Mouse (Mus musculus) heart, postnatal 36 days (tissue): ENCODE data around the gene Col8a2. TPM values are rescaled to one million over a fixed set of nuclear protein-coding genes. Genes with fewer than 3 reads are reported as not detected.

Experiments
- DNase-seq, 2 experiments: peaks; one replicate each; pipeline ENCODE4 v3.0.0; 2021 to 2022
- intact Hi-C: fragments of 180-260 bp; cut with DNase I; formaldehyde crosslinking; loops from one replicate; pipeline ENCODE4 v1.15.1; 2025
- total RNA-seq, 2 experiments: library from RNA; stranded (reverse); gene quantifications; 2 replicates each; pipeline ENCODE4 v1.2.3; 2021

Gene Col8a2
- total RNA-seq, 2 experiments from 2014 or later: 0.61 to 0.62 TPM

DNA sequence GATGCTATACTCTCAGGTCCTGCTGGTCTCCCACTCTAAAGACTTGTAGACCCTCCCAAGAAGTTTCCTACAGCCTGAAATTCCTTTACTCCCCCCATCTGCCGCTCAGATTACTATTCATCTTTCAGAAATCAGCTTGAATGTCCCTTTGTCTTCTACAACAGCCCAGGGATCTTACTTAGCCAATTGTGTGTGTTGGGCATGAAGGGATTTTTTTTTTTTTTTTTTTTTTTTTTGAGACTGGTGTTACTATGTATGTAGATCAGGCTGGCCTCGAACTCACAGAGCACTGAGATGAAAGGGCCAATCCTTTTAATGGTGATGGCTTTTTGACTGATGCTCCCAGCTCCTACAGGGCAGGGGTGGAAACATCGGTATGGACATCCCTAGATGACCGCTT is 9.3 kb downstream of the Col8a2 start:
- no peak for DNase-seq
- intact Hi-C loops: no loop called here

GRCm38 (mm10) chr4:126296617-126297101 is 10.1 kb downstream of the Col8a2 start:
- intact Hi-C loops: no loop called here
- peak; percentile 76 to 78 for DNase-seq

DNA sequence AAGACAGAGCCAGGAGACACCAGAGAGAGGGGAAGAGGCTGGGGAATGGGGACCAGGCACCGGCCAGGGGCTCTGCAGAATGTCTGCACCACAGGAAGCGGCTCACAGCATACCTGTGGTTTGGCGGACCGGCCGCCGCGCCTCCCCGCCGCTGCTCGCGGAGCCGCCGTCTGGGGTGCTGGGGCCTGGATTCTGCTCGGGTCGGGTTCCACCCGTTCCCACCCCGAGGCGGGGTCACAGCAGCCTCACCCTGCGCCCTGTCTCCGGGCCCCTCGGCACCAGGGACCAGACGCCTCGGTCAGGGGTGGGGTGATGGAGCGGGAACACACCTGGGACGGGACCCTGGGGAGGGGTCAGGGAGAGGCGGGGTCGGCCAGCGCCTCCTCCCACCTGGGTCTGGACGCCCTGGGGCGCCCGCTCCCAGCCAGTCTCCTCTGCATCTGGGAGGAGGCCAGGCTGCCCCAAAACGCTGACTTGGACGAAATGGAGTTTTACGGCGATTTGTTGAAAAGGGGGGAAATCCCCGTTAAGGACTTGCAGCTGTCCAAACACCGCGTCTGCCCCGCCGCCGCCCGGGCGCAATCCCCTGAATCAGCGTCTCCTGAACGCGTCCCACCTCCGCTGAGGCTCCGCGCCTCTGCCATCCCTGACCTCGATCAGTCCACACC is 14.5 kb downstream of the Col8a2 start:
- intact Hi-C loops: no loop called here

DNA sequence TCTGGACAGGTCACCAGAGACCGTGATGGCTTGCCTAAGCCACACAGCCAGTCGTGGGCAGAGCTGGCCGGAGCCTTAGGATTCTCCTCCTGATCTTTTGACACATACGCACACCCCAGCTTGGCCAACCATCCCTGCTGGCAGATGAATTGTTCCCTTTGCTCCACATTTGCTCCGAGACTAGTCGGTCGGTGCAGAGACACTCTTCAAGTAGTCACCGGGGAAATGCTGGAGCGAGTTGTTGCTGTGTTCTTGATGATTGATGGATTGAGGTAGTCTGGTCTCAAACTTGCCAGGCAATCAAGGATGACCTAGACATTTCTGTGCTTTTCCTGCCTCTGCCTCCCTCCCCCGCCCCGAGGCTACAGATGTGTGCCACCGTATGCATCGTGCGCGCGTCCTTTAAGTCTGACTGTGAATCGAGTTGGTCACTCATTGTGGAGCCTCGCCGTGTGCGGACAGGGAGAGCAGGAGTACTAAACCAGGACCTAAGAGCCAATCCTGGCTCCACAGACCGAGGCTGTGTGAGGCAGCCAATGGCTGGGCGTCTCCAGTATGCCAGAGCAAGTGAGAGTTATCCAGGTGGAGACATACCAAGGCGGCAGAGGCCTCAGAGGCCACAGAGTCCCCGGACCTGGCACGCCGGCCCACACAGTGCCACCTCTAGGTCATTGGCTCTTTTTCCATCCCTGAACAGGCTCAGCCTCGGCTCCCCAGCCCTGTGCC is 15.2 kb downstream of the Col8a2 start:
- intact Hi-C loops: no loop called here

More for the DNA sequence above, 14.5 kb downstream of the Col8a2 start:
- no peak for DNase-seq

DNA sequence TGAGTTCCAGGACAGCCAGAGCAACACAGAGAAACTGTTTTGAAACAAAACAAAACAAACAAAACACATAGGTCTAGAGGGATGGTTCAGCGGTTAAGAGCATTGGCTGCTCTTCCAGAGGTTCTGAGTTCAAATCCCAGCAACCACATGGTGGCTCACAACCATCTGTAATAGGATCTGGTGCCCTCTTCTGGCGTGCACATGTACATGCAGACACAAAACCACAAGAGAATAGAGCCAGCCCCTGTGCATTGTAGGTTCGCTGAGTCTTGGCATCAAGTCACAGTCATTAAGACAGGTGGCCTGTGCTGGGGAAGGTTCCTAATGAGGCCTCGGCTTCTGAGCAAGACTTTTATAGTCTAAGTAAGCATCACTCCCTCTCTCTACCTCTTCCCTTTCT is 17.3 kb downstream of the Col8a2 start:
- DNase-seq: no peak
- intact Hi-C loops: loop anchor here (2.0 kb wide), 1 partner anchor 17 kb away; the partner anchor contains the start of gene Col8a2

More for the DNA sequence above, 15.2 kb downstream of the Col8a2 start:
- no peak for DNase-seq

GRCm38 (mm10) chr4:126305428-126305827 is 18.8 kb downstream of the Col8a2 start:
- intact Hi-C loops: loop anchor here (2.0 to 5.0 kb wide), 2 partner anchors 19 to 43 kb away; partner anchors contain the start of genes Col8a2 and Trappc3
- DNase-seq: no peak

- intact Hi-C loops: loop anchor here (5.0 kb wide), 1 partner anchor 44 kb away; the partner anchor contains the start of gene Trappc3
- DNase-seq: no peak
These were observed 19.5 kb downstream of the Col8a2 start for GRCm38 (mm10) chr4:126306058-126306457.

DNA sequence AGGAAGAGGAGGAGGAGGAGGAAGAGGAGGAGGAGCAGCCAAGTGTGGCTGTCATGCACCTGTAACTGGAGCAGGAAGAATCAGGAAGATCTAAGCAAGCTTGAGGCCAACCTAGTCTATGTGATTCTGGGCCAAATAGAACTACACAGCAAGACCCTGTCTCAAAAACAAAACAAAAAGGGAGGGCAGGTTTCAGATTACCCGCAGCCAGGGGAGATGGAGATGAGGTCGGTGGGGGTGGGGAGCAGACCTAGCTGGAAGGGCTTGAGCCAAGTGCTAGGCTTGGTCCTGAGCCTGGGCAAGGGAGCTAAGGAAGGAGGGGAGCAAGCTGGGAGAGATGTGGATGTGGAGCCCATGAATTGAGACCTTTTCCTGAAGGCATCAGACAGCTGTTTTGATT is 20.2 kb downstream of the Col8a2 start:
- intact Hi-C loops: loop anchor here (5.0 kb wide), 1 partner anchor 45 kb away; the partner anchor contains the start of gene Trappc3
- DNase-seq: no peak

DNA sequence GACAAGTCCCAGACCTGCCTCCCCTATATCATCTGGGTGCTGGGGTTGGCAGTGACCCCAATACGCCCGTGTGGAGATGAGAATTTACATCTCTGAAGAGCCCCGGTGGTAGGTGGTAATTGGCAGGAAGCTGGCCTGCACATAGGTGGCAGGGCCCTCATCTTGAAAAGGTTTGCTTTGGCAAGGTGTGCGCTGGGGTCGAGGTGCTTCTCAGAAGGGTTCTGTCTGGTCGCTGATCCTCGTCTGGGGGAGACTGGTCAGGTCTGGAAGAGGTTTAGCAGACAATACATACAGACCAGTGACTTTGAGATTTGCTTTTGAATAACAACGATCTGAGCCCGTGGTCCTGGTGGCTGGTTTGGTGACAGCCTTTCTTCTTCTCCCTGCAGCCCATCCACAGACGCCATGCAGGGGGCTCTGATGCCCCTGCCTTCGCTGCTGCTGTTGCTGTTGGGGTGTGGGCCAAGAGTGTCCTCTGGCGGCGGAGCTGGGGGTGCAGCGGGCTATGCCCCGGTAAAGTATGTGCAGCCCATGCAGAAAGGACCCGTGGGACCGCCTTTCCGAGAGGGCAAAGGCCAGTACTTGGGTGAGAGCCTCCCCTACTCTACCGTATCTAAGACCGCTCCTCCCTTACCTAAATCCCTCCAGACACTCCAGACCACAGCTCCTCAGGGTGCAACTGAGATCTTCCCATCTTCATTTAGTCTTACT is 22.8 kb downstream of the Col8a2 start:
- intact Hi-C loops: loop anchor here (1.0 to 5.0 kb wide), 4 partner anchors 31 to 127 kb away; partner anchors contain the start of gene Trappc3
- DNase-seq: peak in 1 of 2 experiments; percentile 35

GRCm38 (mm10) chr4:126309922-126310309 is 23.3 kb downstream of the Col8a2 start:
- DNase-seq: peak; percentile 86 to 92
- intact Hi-C loops: loop anchor here (1.0 to 5.0 kb wide), 4 partner anchors 32 to 127 kb away; partner anchors contain the start of gene Trappc3

DNA sequence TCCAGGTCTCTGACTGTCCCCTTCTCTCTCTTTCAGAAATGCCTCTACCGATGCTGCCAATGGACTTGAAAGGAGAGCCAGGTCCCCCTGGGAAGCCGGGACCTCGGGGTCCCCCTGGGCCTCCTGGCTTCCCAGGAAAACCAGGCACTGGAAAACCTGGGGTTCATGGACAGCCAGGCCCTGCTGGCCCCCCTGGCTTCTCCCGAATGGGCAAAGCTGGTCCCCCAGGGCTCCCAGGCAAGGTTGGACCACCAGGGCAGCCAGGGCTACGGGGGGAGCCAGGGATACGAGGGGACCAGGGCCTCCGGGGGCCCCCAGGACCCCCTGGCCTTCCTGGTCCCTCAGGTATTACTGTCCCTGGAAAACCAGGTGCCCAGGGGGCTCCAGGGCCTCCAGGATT is 23.8 kb downstream of the Col8a2 start:
- intact Hi-C loops: no loop called here
- no peak for DNase-seq

DNA sequence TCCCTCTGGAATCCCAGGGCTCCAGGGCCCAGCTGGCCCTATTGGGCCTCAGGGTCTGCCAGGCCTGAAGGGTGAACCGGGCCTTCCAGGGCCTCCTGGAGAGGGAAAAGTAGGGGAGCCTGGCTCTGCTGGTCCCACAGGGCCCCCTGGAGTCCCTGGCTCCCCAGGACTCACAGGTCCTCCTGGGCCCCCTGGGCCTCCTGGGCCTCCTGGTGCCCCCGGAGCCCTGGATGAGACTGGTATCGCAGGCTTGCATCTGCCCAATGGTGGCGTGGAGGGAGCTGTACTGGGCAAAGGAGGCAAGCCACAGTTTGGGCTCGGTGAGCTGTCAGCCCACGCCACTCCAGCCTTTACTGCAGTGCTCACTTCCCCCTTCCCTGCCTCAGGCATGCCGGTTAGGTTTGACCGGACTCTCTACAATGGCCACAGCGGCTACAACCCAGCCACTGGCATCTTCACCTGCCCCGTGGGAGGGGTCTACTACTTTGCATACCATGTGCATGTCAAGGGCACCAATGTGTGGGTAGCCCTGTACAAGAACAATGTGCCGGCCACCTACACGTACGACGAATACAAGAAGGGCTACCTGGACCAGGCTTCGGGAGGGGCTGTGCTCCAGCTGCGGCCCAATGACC is 25.1 kb downstream of the Col8a2 start:
- intact Hi-C loops: no loop called here
- DNase-seq: no peak

- intact Hi-C loops: no loop called here
- no peak for DNase-seq
These were observed 26.6 kb downstream of the Col8a2 start for GRCm38 (mm10) chr4:126313202-126313601.

DNA sequence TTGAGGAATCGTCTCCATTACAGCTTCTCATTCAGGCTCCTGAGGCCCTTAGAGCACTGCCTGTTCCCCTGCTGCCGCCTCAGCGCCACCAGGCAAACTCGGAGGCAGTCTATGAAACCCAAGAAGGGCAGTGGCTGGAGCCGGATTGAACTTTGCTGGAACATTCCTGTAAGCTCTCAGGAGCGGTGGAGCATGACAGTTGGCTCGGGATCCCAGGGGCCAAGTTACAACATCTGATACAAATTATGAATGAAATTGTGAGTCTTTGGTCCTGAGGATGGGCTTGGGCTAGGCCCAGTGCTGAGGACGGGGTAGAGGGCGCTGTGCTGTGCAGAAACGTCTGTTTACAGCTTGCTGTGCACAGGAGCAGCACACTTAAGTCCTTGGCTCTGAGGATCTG is 27.8 kb downstream of the Col8a2 start:
- intact Hi-C loops: no loop called here
- no peak for DNase-seq

DNA sequence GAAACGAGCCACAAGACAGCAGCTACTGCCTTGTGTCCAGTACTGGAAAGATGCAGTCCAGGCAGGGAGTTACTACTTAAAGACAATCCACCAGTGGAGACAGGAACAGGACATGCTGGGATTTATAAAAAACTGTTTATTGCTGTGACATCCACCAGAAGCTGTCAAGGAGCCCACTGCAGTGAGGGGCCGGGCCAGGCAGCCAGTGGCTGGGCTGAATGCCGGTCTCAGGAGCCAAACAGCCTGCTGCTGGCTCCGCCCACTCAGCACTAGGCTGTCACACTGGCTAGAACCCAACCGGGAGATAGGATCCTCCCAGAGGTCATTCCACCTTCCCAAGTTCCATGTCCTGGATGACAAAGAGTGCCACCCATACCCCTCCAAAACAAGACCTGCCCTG is 29.3 kb downstream of the Col8a2 start:
- DNase-seq: no peak
- intact Hi-C loops: no loop called here

- intact Hi-C loops: no loop called here
- no peak for DNase-seq
These were observed 29.9 kb downstream of the Col8a2 start for GRCm38 (mm10) chr4:126316443-126317040.

DNA sequence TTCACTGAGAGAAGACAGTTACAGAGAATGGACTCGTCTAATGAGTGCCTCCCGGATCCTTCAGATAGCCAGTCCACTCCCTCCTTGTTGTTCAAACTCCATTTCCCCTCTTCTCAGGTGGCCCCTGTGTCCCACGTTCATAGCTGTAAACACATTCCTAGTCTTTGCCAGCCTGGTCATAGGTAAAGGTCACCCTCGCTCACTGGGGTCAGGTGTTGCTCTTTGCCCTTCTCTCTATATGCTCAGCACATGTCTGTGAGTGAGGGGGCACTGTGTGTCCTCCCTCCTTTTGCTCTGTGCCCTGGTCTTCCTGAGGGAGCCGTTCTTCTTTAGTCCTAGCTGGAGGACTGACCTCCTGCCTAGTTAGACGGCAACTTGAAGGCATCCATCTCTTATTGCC is 33.2 kb downstream of the Col8a2 start:
- intact Hi-C loops: loop anchor here (5.0 kb wide), 2 partner anchors 147 to 223 kb away; partner anchors contain the start of genes Ago1 and Lsm10
- no peak for DNase-seq

DNA sequence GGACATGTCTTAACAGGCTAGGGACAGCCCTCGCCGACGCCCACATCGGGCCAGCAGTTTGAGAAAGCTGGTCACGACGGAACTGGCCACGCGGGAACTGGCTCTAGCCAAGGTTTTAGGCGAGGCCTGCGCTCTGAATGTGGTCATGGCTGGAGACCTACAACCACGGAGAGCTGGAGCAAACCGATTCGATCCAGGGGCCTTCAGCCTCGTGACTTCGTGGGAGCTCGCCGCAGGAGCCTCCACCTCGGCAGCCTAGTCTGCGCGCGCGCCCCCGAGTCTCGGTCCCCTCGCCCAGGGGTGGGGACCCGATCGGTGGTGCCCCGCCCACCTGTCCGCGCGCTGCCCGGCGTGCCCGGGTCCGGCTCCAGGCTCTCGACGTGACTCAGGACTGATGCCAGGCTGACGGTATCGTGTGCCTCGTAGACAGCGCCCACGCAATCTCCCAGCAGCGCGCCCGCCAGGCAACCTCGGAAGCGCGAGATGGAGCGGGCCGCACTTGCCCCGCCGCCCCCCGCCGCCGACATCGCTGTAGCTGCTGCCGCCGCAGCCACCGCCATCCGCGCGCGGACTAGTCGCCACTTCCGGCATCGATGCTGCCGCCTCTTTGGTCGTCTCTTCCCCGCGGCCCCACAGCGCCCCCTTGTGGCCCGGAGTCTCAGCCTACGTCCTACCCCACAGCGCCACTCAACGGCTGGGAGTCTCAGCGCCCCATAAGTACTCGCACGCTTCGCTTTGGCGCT is 34.7 kb downstream of the Col8a2 start, which contains the start of gene Adprhl2:
Gene Adprhl2, minus strand, starts transcription at position 593 of the 743 bp plus-strand sequence.
- intact Hi-C loops: loop anchor here (5.0 kb wide), 2 partner anchors 146 to 224 kb away; partner anchors contain the start of genes Ago1 and Lsm10
- DNase-seq: peak; percentile 99 to 100
